Mouse (Mus musculus): ENCODE data around the gene Ifit1.
"Not testable (repeated sequence)": the region's sequence is repeated elsewhere in the genome, so short reads cannot be mapped to it uniquely, and the experiment has no call there.

DNA sequence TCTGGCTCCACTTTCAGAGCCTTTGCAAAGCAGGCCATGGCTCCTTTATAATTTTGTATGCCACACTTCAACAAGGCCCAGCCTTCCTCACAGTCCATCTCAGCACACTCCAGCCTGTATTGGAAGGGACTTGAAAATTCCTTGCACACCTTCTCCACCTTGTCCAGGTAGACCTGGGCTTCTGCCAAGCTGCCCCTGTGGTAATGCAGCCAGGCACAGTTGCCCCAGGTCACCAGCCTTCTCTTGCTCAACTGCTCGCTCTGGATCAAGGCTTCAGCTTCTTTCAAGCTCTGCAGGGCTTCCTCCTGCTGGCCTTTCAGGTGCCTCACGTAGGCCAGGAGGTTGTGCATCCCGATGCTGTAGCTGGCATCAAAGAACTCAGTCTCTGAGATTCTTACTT, 46.1 kb upstream of the Ifit1 start:
- TF ChIP-seq CTCF, POLR2A (IDR thresholded peaks at IDR 0.05; ENCODE audit: extremely low read depth, insufficient read depth, low read length): not testable (repeated sequence)

Data from cortical plate, adult 2 months (tissue).